Mouse (Mus musculus): ENCODE measurements at regions not wholly inside any gene's neighbourhood (a gene's known extent, or its start where the extent isn't known, plus 50 kb on each side); places are given as distances from the start of the nearest gene placed in this dataset.

DNA sequence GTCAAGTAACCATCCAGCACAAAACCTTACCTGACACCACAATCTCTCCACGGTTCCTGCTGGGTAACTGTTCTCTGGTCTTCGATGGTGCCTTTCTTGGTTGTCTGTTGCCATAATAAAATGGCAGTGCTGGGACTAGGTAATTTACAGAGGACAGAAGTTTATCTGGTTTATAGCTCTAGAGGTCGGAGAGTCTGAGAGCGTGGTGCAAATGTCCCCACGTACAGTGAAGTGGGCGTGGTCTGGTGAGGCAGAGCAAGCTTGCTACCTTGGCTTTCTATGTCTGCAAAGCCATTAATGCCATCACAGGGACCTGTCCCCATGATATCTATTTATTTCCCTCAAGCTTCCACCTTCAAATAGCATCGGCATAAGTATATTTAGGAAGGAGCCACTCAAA, 223.0 kb downstream of the Opa1 start:
- Histone ChIP-seq H3K27me3 (peaks cover 21% of the 10 kb centered on the region), H3K4me2 (no peak overlapping the region), H3K9ac (no peak overlapping the region), H3K9me3 (replicated peaks) (no peaks in the 10 kb centered on the region), H3K4me3 (no peak overlapping the region), H3K4me1 (replicated peaks) (peaks cover 3% of the 10 kb centered on the region; the same call in 1 of the 2 replicates), H3K27ac (0 out of 2 replicates have a peak overlapping the region, but pooled peaks have one; percentile 24), H3K36me3 (no peaks in the 10 kb centered on the region)
- WGBS, result 87% methylated on average over 7 of the region's 7 CpGs
- ATAC-seq (replicated peaks; ENCODE audit: insufficient number of reproducible peaks, insufficient read depth, low FRiP score, low read depth), result no peak

DNA sequence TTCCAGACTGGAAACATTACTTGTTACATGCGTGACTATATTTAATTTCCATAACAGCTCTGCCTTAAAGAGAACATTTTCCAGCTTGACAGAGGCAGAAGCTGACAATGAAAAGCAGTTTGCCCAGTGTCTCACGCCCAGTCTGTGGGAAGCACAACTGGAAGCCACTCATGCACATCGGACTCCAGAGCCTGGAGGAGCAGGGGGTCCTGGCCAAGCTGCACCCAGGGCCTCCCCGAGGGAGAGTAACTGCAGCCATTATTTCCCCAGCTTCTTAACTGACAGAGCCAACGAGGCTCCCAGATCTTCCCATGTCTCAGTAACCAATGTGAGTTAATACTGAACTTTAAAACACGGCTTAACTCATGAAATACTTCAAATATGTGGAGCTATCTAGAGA, 223.5 kb downstream of the Opa1 start:
- Histone ChIP-seq H3K4me3 (no peak overlapping the region), H3K9me3 (replicated peaks) (no peaks in the 10 kb centered on the region), H3K9ac (no peak overlapping the region), H3K4me1 (replicated peaks) (peaks cover 3% of the 10 kb centered on the region; the same call in 1 of the 2 replicates), H3K36me3 (no peaks in the 10 kb centered on the region), H3K27me3 (peaks cover 25% of the 10 kb centered on the region), H3K4me2 (no peak overlapping the region), H3K27ac (peak overlapping the region; percentile 24; the same call in 1 of the 2 replicates)
- WGBS, result 45% methylated on average over 6 of the region's 6 CpGs
- no peak for ATAC-seq (replicated peaks; ENCODE audit: insufficient number of reproducible peaks, insufficient read depth, low FRiP score, low read depth)

DNA sequence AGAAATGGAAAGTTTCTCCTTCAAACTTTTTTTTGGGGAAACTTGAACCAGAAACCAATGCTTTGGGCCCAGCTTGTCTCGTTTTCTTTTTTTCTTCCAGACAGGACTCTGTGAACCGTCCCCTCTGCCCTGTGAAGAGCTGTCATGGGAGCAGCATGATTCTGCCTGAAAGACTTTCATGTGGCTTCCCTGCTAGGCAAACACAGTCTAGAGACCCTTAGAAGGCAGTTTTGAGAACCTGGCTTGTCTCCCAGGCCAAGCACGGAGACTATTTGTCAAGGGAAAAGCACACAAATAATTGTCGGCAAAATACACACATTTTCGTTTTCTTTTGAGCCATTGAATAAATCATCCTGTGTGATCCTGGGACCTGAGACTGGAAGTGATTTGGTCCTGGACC, 228.7 kb downstream of the Opa1 start:
- H3K4me2 ChIP-seq, result no peak overlapping the region
- peaks cover 61% of the 10 kb centered on the region for H3K27me3 ChIP-seq
- 52% methylated on average over 5 of the region's 5 CpGs for WGBS
- H3K9me3 ChIP-seq (replicated peaks), result no peaks in the 10 kb centered on the region
- no peaks in the 10 kb centered on the region for H3K36me3 ChIP-seq
- no peak overlapping the region for H3K4me3 ChIP-seq
- 0 out of 2 replicates have a peak, but pooled peaks cover under 1% of the 10 kb centered on the region for H3K4me1 ChIP-seq (replicated peaks)
- H3K9ac ChIP-seq, result no peak overlapping the region
- no peak for ATAC-seq (replicated peaks; ENCODE audit: insufficient number of reproducible peaks, insufficient read depth, low FRiP score, low read depth)
- no peak overlapping the region for H3K27ac ChIP-seq

DNA sequence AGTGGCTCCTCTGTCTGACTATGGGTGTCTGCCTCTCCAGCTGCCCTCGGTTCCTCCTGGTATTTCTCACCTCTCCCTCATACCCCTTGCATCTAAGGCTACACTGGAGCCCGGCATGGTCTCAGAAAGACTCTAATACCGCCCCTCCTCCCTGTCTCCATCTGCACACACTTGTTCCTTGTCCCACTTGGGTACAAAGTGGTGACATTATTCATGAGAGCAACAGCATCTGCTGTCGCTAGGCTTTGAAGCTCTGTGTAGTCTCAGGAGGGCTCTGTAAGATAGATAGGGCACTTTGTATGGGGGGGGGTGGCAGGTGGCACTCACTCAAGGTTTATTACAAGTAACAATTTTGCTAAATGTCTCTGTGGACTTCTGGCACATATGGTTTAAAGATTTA, 229.7 kb downstream of the Opa1 start:
- H3K27me3 ChIP-seq, result peaks cover 62% of the 10 kb centered on the region
- ATAC-seq (replicated peaks; ENCODE audit: insufficient number of reproducible peaks, insufficient read depth, low FRiP score, low read depth), result no peak
- WGBS, result 47% methylated on average over 4 of the region's 4 CpGs

DNA sequence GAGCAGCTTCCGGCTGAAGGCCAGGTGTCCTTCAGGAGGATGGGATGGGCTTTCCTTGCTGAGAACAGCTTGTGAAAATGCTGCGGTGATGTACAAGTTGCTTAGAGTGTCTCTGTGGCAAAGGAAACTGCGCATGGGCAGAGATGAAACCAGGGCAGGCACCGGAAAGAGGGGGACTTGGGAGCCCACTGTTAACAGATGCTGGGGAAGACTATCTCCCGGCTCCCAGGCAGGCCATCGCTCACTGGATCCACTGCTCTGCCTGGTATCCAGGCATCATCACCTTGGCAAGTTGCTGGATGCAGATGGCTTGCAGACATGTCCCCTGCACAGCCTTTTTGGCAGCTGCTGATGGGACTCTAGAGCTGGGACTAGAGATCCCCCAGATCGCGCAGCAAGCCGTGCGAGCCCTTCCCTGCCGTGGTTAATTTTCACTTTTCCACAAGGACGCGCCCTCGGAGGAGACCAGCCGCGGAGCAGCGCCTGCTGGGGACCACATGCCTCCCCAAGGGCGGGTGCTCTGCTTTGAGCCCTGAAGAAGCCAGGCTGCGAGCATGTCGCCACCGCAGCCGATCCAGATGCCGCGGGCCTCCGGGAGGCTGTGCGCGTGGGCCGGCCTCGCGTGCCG, 234.4 kb downstream of the Opa1 start:
- 4% methylated on average over 31 of the region's 31 CpGs for WGBS
- H3K4me3 ChIP-seq, result peak overlapping the region; percentile 68
- H3K4me2 ChIP-seq, result peak overlapping the region; percentile 99
- H3K27me3 ChIP-seq, result peaks cover 50% of the 10 kb centered on the region
- H3K4me1 ChIP-seq (replicated peaks), result peaks cover 26% of the 10 kb centered on the region
- no peaks in the 10 kb centered on the region for H3K36me3 ChIP-seq
- peak overlapping the region; percentile 80 for H3K9ac ChIP-seq
- peak; percentile 33; the same call in 1 of the 2 replicates for ATAC-seq (replicated peaks; ENCODE audit: insufficient number of reproducible peaks, insufficient read depth, low FRiP score, low read depth)
- H3K27ac ChIP-seq, result peak overlapping the region; percentile 84
- no peaks in the 10 kb centered on the region for H3K9me3 ChIP-seq (replicated peaks)

More for the DNA sequence above, 229.7 kb downstream of the Opa1 start:
- H3K9me3 ChIP-seq (replicated peaks), result no peaks in the 10 kb centered on the region
- H3K27ac ChIP-seq, result no peak overlapping the region
- no peaks in the 10 kb centered on the region for H3K36me3 ChIP-seq
- H3K4me3 ChIP-seq, result no peak overlapping the region
- peaks cover 10% of the 10 kb centered on the region for H3K4me1 ChIP-seq (replicated peaks)
- no peak overlapping the region for H3K4me2 ChIP-seq
- no peak overlapping the region for H3K9ac ChIP-seq

DNA sequence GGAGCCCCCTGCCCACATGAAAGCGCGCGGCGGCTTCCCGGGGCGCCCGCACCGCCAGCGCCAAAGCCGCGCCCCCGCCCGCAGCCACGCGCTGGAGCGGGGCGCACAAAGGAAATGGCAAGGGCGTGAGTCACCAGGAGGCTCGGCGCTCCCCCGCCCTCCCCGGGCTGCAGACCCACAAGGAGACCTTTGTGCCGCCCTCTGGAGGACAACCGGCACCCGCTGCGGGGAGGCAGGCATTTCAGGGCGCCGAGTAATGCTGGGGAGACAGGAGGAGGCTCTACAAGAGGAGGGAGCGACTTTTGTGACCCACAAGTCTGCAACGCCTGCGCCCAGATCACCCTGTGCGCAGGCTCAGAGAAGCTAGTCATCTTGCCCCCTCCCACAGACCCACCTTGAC, 234.9 kb downstream of the Opa1 start:
- H3K4me2 ChIP-seq, result peak overlapping the region; percentile 99
- peak; percentile 88 for ATAC-seq (replicated peaks; ENCODE audit: insufficient number of reproducible peaks, insufficient read depth, low FRiP score, low read depth)
- peak overlapping the region; percentile 84 for H3K27ac ChIP-seq
- no peaks in the 10 kb centered on the region for H3K9me3 ChIP-seq (replicated peaks)
- peaks cover 45% of the 10 kb centered on the region for H3K27me3 ChIP-seq
- WGBS, result 1% methylated on average over 32 of the region's 32 CpGs
- H3K9ac ChIP-seq, result peak overlapping the region; percentile 80
- peak overlapping the region; percentile 68 for H3K4me3 ChIP-seq
- H3K36me3 ChIP-seq, result no peaks in the 10 kb centered on the region
- peaks cover 26% of the 10 kb centered on the region for H3K4me1 ChIP-seq (replicated peaks)

DNA sequence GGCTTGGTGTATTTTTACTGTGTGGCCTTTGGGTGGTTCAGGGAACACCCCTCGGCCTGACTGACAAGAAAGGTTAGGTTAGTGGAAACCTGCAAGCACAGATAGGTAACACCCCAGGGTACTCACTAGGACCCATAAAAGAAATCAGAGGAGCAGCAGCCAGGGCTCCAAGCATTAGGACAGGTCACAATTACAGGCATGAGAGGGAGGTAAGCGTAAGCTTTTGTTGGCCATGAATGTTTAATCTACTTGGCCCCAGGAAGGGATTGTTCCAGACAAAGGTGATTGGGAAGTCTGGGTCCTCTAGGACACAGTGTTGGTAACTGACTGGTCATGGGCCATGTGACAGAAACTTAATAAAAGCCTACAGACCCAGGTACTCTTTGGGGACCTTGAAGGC, 235.5 kb downstream of the Opa1 start:
- H3K27ac ChIP-seq, result peak overlapping the region; percentile 84; the same call in 1 of the 2 replicates
- ATAC-seq (replicated peaks; ENCODE audit: insufficient number of reproducible peaks, insufficient read depth, low FRiP score, low read depth), result no peak
- H3K9ac ChIP-seq, result no peak overlapping the region
- no peaks in the 10 kb centered on the region for H3K36me3 ChIP-seq
- peaks cover 26% of the 10 kb centered on the region for H3K4me1 ChIP-seq (replicated peaks)
- no peak overlapping the region for H3K4me2 ChIP-seq
- no peak overlapping the region for H3K4me3 ChIP-seq
- peaks cover 42% of the 10 kb centered on the region for H3K27me3 ChIP-seq
- H3K9me3 ChIP-seq (replicated peaks), result no peaks in the 10 kb centered on the region
- 74% methylated on average over 2 of the region's 2 CpGs for WGBS

DNA sequence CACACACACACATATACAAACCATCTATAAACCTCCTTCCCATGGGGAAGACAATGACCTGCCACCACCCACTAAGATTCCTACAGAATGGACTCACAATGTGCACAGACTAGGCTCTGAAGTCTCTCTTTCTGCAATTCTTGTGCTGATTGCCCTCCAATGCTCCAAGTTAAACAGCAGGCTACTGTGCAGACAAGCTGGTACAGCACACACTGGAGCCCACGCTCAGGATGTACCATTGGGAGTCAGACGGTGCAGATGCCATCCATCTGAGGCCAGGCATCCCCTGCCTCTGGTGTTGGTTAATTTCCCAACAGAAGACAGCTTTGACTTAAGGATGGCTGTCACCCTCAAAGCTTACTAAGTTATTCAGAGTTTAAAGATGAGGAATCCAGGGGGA, 236.1 kb downstream of the Opa1 start:
- H3K36me3 ChIP-seq, result no peaks in the 10 kb centered on the region
- peaks cover 38% of the 10 kb centered on the region for H3K27me3 ChIP-seq
- no peak overlapping the region for H3K4me2 ChIP-seq
- 77% methylated on average over 2 of the region's 2 CpGs for WGBS
- no peaks in the 10 kb centered on the region for H3K9me3 ChIP-seq (replicated peaks)
- H3K9ac ChIP-seq, result no peak overlapping the region
- peaks cover 26% of the 10 kb centered on the region for H3K4me1 ChIP-seq (replicated peaks)
- no peak overlapping the region for H3K27ac ChIP-seq
- no peak overlapping the region for H3K4me3 ChIP-seq
- no peak for ATAC-seq (replicated peaks; ENCODE audit: insufficient number of reproducible peaks, insufficient read depth, low FRiP score, low read depth)

DNA sequence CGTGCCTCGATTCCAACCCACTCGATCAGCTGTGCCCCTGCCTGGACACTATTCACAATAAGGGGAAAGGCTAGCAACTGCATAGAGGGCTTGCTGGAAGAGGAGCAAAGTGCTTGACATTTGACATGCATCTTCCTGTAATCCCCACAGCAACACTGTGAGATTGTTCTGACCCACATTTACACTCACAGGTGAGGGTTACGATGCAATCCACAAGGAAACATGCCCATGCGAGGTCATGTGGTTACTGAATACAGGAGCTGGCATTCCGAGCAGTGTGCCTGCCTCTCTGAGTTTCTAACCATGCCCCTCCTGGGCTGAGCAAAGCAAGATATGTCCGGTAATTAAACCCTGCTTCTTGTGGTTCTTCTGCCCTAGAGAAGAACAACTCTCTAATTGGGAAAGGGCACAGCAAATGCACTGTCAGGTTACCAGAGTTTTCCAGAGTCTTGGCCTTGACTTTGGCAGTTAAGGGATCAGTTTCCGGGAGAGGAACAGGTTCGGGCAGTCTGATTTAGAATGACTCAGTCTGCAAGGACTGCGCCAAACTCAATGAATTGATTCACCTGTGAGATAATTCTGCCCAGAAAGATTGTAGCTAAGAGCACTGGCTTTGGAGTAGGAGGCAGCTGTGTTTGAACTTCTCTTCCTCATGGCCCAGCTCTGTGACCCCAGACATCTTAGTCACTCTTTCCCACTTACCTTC, 236.7 kb downstream of the Opa1 start:
- Histone ChIP-seq H3K27me3 (peaks cover 32% of the 10 kb centered on the region), H3K27ac (no peak overlapping the region), H3K9ac (no peak overlapping the region), H3K9me3 (replicated peaks) (no peaks in the 10 kb centered on the region), H3K4me1 (replicated peaks) (peaks cover 26% of the 10 kb centered on the region), H3K4me3 (no peak overlapping the region), H3K4me2 (no peak overlapping the region), H3K36me3 (no peaks in the 10 kb centered on the region)
- WGBS, result 85% methylated on average over 10 of the region's 10 CpGs
- ATAC-seq (replicated peaks; ENCODE audit: insufficient number of reproducible peaks, insufficient read depth, low FRiP score, low read depth), result no peak

DNA sequence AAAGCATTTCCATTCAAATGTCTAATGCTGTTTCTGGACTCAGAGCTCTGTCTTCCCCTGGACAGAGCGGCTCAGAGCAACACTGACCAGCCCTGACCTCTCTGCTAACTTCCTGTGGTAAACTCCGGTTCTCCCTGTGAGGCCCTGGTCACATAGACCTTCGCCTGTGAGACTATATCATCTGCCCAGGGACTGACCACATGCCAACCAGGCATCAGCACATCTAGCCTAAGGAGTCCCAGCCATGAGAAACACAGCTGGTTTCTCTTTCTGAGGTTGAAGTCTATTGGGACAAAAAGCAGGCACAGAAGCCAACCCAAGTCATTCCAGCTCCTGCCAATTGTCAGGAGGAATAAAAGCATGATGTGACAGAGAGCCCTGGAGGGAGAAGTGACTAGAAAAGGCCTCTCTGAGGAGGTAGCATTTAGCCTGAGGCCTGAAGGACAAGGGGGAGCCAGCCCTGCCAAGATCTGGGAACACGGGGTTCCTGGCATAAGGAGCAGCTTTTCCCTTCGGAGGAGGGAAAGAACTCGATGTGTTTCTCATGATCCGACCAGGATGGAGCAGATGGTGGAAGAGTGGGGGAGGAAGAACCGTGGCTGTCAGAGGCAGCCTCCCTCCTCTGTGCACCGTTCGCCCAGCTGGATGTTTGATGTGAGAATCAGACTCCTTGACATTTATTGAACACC, 237.7 kb downstream of the Opa1 start:
- no peak for ATAC-seq (replicated peaks; ENCODE audit: insufficient number of reproducible peaks, insufficient read depth, low FRiP score, low read depth)
- Histone ChIP-seq H3K9me3 (replicated peaks) (no peaks in the 10 kb centered on the region), H3K4me3 (no peak overlapping the region), H3K27me3 (peaks cover 22% of the 10 kb centered on the region), H3K4me1 (replicated peaks) (peaks cover 28% of the 10 kb centered on the region), H3K36me3 (no peaks in the 10 kb centered on the region), H3K4me2 (no peak overlapping the region), H3K27ac (peak overlapping the region; percentile 27), H3K9ac (no peak overlapping the region)
- WGBS, result 49% methylated on average over 10 of the region's 10 CpGs

DNA sequence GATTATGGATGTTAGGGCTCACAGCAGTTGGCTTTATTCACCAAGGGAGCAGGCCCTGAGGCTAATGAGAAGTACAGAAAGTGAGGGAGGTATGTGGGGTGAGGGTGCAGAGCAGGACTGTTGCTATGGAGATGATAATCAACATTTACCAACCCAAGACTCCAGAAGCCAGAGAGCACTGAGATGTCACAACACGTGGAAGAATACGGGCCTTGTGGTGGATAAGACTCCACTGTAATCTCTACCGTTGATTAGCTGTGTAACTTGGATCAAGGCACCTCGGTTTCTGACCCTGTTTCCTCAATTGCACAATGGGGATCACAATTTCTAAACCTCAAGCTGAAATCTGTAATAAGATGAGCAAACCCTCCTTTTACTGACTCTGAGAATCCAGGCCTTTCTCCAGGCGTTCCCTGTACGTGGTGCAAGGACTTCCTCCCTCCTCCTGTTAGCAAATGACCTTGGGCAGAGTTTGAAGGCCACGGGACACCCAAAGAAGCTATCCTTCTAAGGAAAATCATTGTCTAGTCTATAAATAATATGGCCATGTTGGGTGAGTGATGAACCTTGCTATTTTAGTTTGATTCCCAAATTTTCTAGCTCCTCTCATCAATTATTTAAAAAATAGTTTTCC, 239.8 kb downstream of the Opa1 start:
- H3K4me3 ChIP-seq, result no peak overlapping the region
- peaks cover 11% of the 10 kb centered on the region for H3K27me3 ChIP-seq
- H3K36me3 ChIP-seq, result no peaks in the 10 kb centered on the region
- H3K27ac ChIP-seq, result no peak overlapping the region
- 38% methylated on average over 7 of the region's 7 CpGs for WGBS
- no peak overlapping the region for H3K9ac ChIP-seq
- no peaks in the 10 kb centered on the region for H3K9me3 ChIP-seq (replicated peaks)
- H3K4me2 ChIP-seq, result no peak overlapping the region
- no peak for ATAC-seq (replicated peaks; ENCODE audit: insufficient number of reproducible peaks, insufficient read depth, low FRiP score, low read depth)
- peaks cover 17% of the 10 kb centered on the region for H3K4me1 ChIP-seq (replicated peaks)

Data from heart, embryonic 15.5 days (tissue).